Mouse (Mus musculus) kidney, embryonic 16.5 days (tissue): ENCODE results near the gene Gbgt1. TPM values are rescaled to one million over a fixed set of nuclear protein-coding genes. Genes with fewer than 3 reads are reported as not detected.
"Not testable (repeated sequence)": the region's sequence is repeated elsewhere in the genome, so short reads cannot be mapped to it uniquely, and the experiment has no call there.

ENCODE experiments used
- ATAC-seq: fragments of 200-750 bp; cut with Nextera tagmentation; 2 replicates; pipeline ENCODE4 v1.8.0; 2017; ENCODE audit warnings: moderate TSS enrichment; ENCODE audit not compliant: low FRiP score, low TSS enrichment
- H3K27ac ChIP-seq: fragments of 300-500 bp; sonication (generic); 2 replicates; pipeline ENCODE4 v1.5.1; 2014; ENCODE audit warnings: low read length
- H3K27me3 ChIP-seq: fragments of 300-500 bp; sonication (generic); 2 replicates; pipeline ENCODE4 v1.6.1; 2014; ENCODE audit warnings: low read length, control low read depth, mixed read lengths; ENCODE audit not compliant: insufficient read depth
- H3K36me3 ChIP-seq: fragments of 300-500 bp; sonication (generic); 2 replicates; pipeline ENCODE4 v1.6.1; 2014; ENCODE audit warnings: low read length, control low read depth, mixed read lengths; ENCODE audit not compliant: insufficient read depth
- H3K4me1 ChIP-seq: fragments of 300-500 bp; sonication (generic); 2 replicates; pipeline ENCODE4 v1.6.1; 2014; ENCODE audit warnings: low read length, control low read depth, mixed read lengths; ENCODE audit not compliant: insufficient read depth
- H3K4me2 ChIP-seq: fragments of 300-500 bp; sonication (generic); replicated peaks from 2 replicates; pipeline ENCODE4 v1.6.1; 2014; ENCODE audit warnings: low read depth, low read length
- H3K4me3 ChIP-seq: fragments of 300-500 bp; sonication (generic); 2 replicates; pipeline ENCODE4 v1.5.1; 2014; ENCODE audit warnings: mild to moderate bottlenecking, low read length
- H3K9ac ChIP-seq: fragments of 300-500 bp; sonication (generic); replicated peaks from 2 replicates; pipeline ENCODE4 v1.6.1; 2014; ENCODE audit warnings: low read length
- H3K9me3 ChIP-seq: fragments of 300-500 bp; sonication (generic); 2 replicates; pipeline ENCODE4 v1.6.1; 2016; ENCODE audit warnings: low read length, control low read depth
- WGBS: fragments of 180-500 bp; shearing (Covaris S2); extraction: QIAGEN DNeasy Blood & Tissue Kit; methylation state at CpG from one replicate; pipeline ENCODE4 v1.1.7; 2014; 5-methylcytosine and 5-hydroxymethylcytosine counted together
- polyA plus RNA-seq: library from polyadenylated mRNA; unstranded; fragments of >200 nt; fragmentation: Nextera tagmentation; extraction: Ambion mirVana; gene quantifications from 2 replicates; pipeline ENCODE4 v1.2.1, GENCODE M21; 2015

Gbgt1 gene
- polyA plus RNA-seq, 1 experiment from 2014 or later: 6.3 TPM

- Histone ChIP-seq H3K9me3 (no peaks in the 10 kb centered on the region), H3K36me3 (no peaks in the 10 kb centered on the region), H3K27ac (peak overlapping the region; percentile 78), H3K4me3 (peak overlapping the region; percentile 7; the same call in 1 of the 2 replicates), H3K4me1 (peaks cover 6% of the 10 kb centered on the region; the same call in 1 of the 2 replicates), H3K9ac (no peak overlapping the region), H3K27me3 (no peaks in the 10 kb centered on the region), H3K4me2 (peak overlapping the region; percentile 46)
- WGBS: 61% methylated on average over 16 of the region's 16 CpGs
- ATAC-seq: peak; percentile 74
Measured at GRCm38 (mm10) chr2:28495801-28496595, 693 bp upstream of the Gbgt1 start.

DNA sequence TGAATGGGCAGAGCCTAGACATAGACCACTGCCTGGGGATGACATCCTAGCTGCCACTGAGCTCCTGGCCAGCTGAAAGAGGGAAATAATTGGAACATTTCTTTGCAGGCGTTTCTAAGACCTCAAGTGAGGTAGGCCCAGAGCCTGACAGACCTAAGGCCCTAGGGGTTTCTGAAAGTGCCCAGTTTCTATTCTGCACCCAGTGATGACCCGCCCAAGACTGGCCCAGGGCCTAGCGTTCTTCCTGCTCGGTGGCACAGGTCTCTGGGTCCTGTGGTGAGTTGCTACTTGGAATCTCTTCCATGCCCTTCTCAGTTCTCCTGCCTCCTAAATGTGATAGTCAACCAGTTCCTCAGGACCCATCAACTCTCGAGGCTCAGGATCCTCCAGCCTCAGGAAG is 870 bp downstream of the Gbgt1 start:
- H3K4me3 ChIP-seq: peak overlapping the region; percentile 34

GRCm38 (mm10) chr2:28498431-28498830 is 1.7 kb downstream of the Gbgt1 start:
- H3K9me3 ChIP-seq: no peaks in the 10 kb centered on the region
- 80% methylated on average over 4 of the region's 4 CpGs for WGBS
- no peak overlapping the region for H3K4me3 ChIP-seq
- H3K36me3 ChIP-seq: no peaks in the 10 kb centered on the region
- H3K4me2 ChIP-seq: peak overlapping the region; percentile 46; the same call in 1 of the 2 replicates
- no peak for ATAC-seq
- H3K9ac ChIP-seq: no peak overlapping the region
- peaks cover 6% of the 10 kb centered on the region; the same call in 1 of the 2 replicates for H3K4me1 ChIP-seq
- H3K27me3 ChIP-seq: no peaks in the 10 kb centered on the region
- H3K27ac ChIP-seq: no peak overlapping the region

More for the DNA sequence above, 870 bp downstream of the Gbgt1 start:
- Histone ChIP-seq H3K9me3 (no peaks in the 10 kb centered on the region), H3K9ac (peak overlapping the region; percentile 52; the same call in 1 of the 2 replicates), H3K4me1 (peaks cover 6% of the 10 kb centered on the region; the same call in 1 of the 2 replicates), H3K27ac (peak overlapping the region; percentile 78), H3K36me3 (no peaks in the 10 kb centered on the region), H3K27me3 (no peaks in the 10 kb centered on the region), H3K4me2 (peak overlapping the region; percentile 46)
- 78% methylated on average over 5 of the region's 5 CpGs for WGBS
- no peak for ATAC-seq

DNA sequence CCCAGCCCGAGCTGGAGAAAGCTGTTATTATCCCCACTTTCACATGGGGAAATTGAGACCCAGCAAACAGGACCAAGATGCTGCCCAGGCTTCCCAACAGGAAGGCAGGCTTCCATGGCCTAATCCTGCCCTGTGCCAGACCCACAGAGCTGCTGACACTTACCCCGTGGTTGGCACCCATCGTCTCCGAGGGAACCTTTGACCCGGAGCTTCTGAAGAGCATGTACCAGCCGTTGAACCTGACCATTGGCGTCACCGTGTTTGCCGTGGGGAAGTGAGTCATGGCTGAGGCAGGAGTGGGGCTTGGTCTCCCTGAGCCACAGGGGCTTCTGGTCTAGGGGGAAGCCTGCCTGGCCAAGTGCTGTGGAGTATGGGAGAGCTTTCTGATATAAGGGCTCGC is 6.3 kb downstream of the Gbgt1 start:
- H3K36me3 ChIP-seq: no peaks in the 10 kb centered on the region
- H3K9me3 ChIP-seq: no peaks in the 10 kb centered on the region
- no peak overlapping the region for H3K4me2 ChIP-seq
- H3K27ac ChIP-seq: no peak overlapping the region
- no peaks in the 10 kb centered on the region for H3K4me1 ChIP-seq
- H3K4me3 ChIP-seq: no peak overlapping the region
- H3K9ac ChIP-seq: no peak overlapping the region
- H3K27me3 ChIP-seq: no peaks in the 10 kb centered on the region
- no peak for ATAC-seq
- 78% methylated on average over 10 of the region's 10 CpGs for WGBS

DNA sequence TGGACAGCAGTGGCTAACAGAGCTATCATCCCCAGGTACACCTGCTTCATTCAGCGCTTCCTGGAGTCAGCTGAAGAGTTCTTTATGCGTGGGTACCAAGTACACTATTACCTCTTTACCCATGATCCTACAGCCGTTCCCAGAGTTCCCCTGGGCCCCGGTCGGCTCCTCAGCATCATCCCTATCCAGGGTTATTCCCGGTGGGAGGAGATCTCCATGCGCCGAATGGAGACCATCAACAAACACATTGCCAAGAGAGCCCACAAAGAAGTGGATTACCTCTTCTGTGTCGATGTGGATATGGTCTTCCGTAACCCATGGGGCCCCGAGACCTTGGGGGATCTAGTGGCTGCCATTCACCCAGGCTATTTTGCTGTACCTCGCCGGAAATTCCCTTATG is 8.0 kb downstream of the Gbgt1 start:
- no peak overlapping the region for H3K27ac ChIP-seq
- no peaks in the 10 kb centered on the region for H3K27me3 ChIP-seq
- no peak overlapping the region for H3K4me3 ChIP-seq
- 89% methylated on average over 13 of the region's 13 CpGs for WGBS
- no peaks in the 10 kb centered on the region for H3K4me1 ChIP-seq
- ATAC-seq: no peak
- H3K9me3 ChIP-seq: no peaks in the 10 kb centered on the region
- H3K9ac ChIP-seq: no peak overlapping the region
- H3K4me2 ChIP-seq: no peak overlapping the region
- H3K36me3 ChIP-seq: no peaks in the 10 kb centered on the region

GRCm38 (mm10) chr2:28505795-28506194 is 9.1 kb downstream of the Gbgt1 start, which contains the start of gene Gm10134:
Gene Gm10134 (plus strand): TSS chr2:28506095.
- Histone ChIP-seq H3K27ac (no peak within 1 kb of the TSS), H3K36me3 (no peaks in the 10 kb centered on the region), H3K4me3 (no peak within 1 kb of the TSS), H3K4me1 (no peaks in the 10 kb centered on the region), H3K9me3 (no peaks in the 10 kb centered on the region), H3K4me2 (no peak within 1 kb of the TSS), H3K27me3 (no peaks in the 10 kb centered on the region), H3K9ac (no peak within 1 kb of the TSS)
- 78% methylated on average over 3 of the region's 3 CpGs for WGBS
- no peak for ATAC-seq

DNA sequence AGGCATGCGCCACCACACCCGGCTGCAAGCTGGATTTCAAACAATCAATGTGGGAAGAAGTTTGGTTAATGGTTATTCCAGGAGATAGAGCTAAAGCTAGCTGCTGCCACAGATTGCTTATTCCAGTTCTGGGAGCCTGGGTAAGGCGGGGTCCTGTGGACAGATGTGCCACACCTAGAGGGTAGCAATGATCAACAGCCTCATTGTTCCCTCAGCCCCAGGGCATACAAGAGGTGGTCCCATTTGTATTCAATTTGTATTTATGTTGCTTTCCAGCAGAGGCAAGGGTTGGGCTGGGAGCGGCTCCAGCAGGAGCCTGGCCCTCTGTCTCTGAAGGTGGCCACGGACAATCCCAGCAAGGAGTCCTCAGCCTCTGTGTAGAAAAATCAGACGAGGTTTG is 9.6 kb downstream of the Gbgt1 start:
- no peaks in the 10 kb centered on the region for H3K4me1 ChIP-seq
- H3K4me2 ChIP-seq: no peak overlapping the region
- no peak for ATAC-seq
- no peaks in the 10 kb centered on the region for H3K27me3 ChIP-seq
- H3K4me3 ChIP-seq: no peak overlapping the region
- no peak overlapping the region for H3K27ac ChIP-seq
- 83% methylated on average over 6 of the region's 6 CpGs for WGBS
- H3K36me3 ChIP-seq: no peaks in the 10 kb centered on the region
- H3K9ac ChIP-seq: no peak overlapping the region
- H3K9me3 ChIP-seq: no peaks in the 10 kb centered on the region

GRCm38 (mm10) chr2:28511600-28511999 is 14.9 kb downstream of the Gbgt1 start:
- not testable (repeated sequence) for H3K9ac ChIP-seq, H3K36me3 ChIP-seq, H3K9me3 ChIP-seq, H3K4me3 ChIP-seq, ATAC-seq, H3K4me2 ChIP-seq, H3K27ac ChIP-seq, H3K27me3 ChIP-seq
- WGBS: 52% methylated on average over 5 of the region's 5 CpGs
- H3K4me1 ChIP-seq: peaks cover 17% of the 10 kb centered on the region

GRCm38 (mm10) chr2:28512798-28513401 is 16.2 kb downstream of the Gbgt1 start, which contains the start of gene Ralgds:
Gene Ralgds (plus strand): TSS chr2:28513125.
- H3K4me2 ChIP-seq: peak within 1 kb of the TSS; percentile 96
- H3K9ac ChIP-seq: peak within 1 kb of the TSS; percentile 94
- H3K9me3 ChIP-seq: no peaks in the 10 kb centered on the region
- whole genome bisulfite sequencing: under 1% methylated on average over 54 of the region's 71 CpGs
- H3K36me3 ChIP-seq: no peaks in the 10 kb centered on the region
- no peaks in the 10 kb centered on the region for H3K27me3 ChIP-seq
- H3K4me3 ChIP-seq: peak within 1 kb of the TSS; percentile 71
- H3K4me1 ChIP-seq: peaks cover 19% of the 10 kb centered on the region
- peak; percentile 81 for ATAC-seq
- H3K27ac ChIP-seq: peak within 1 kb of the TSS; percentile 72
